Mouse (Mus musculus): ENCODE data around the gene Foxred2. TPM values are rescaled to one million over a fixed set of nuclear protein-coding genes. Genes with fewer than 3 reads are reported as not detected.

The Foxred2 gene
- polyA plus RNA-seq, 1 experiment from 2014 or later: 4.4 TPM

- no peak overlapping the region for H3K27ac ChIP-seq (ENCODE audit: low read depth, low read length)
- ATAC-seq (ENCODE audit: low FRiP score): peak; percentile 61
- WGBS: 11% methylated on average over 52 of the region's 52 CpGs
Measured at GRCm38 (mm10) chr15:77955440-77956403, 800 bp downstream of the Foxred2 start.

DNA sequence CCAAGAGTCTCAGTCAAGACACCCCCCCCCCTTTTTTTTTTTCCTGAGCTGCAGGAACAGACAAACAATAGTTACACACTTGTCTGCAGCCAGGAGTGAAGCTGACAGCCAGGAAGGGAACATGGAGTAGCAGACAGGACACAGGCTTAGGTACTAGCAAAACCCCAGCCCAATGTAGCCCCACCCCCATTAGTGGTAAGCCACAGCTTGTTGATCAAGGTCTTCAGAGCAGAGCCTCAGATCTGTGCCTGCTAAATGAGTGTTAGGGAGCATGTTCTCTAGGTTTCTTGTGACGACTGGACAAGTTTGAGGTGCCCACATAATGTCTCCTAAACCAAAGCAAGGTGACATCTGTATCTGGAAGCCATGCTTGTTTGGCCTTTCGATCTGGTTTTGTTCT lies 2.2 kb downstream of the Foxred2 start:
- Histone ChIP-seq H3K9ac (ENCODE audit: low read depth, low read length) (no peak overlapping the region), H3K27ac (ENCODE audit: low read depth, low read length) (no peak overlapping the region), H3K4me1 (replicated peaks; ENCODE audit: control insufficient read depth, insufficient read depth, low read length) (peaks cover 8% of the 10 kb centered on the region; the same call in 1 of the 2 replicates), H3K4me3 (ENCODE audit: low read depth, low read length) (no peak overlapping the region), H3K36me3 (ENCODE audit: control insufficient read depth, insufficient read depth, low read length) (peaks cover 5% of the 10 kb centered on the region), H3K27me3 (ENCODE audit: control insufficient read depth, insufficient read depth, low read length) (peaks cover 7% of the 10 kb centered on the region), H3K4me2 (replicated peaks; ENCODE audit: low read depth, low read length) (no peak overlapping the region), H3K9me3 (ENCODE audit: control insufficient read depth, low read length) (no peaks in the 10 kb centered on the region)
- DNase-seq (ENCODE audit: low spot score): no peak
- WGBS: 95% methylated on average over 2 of the region's 2 CpGs
- no peak for ATAC-seq (ENCODE audit: low FRiP score)

More at GRCm38 (mm10) chr15:77955440-77956403, 800 bp downstream of the Foxred2 start:
- Histone ChIP-seq H3K27me3 (ENCODE audit: control insufficient read depth, insufficient read depth, low read length) (peaks cover 7% of the 10 kb centered on the region), H3K36me3 (ENCODE audit: control insufficient read depth, insufficient read depth, low read length) (peaks cover 12% of the 10 kb centered on the region), H3K4me3 (ENCODE audit: low read depth, low read length) (peak overlapping the region; percentile 54), H3K9ac (ENCODE audit: low read depth, low read length) (peak overlapping the region; percentile 56), H3K4me1 (replicated peaks; ENCODE audit: control insufficient read depth, insufficient read depth, low read length) (peaks cover 8% of the 10 kb centered on the region; the same call in 1 of the 2 replicates), H3K9me3 (ENCODE audit: control insufficient read depth, low read length) (no peaks in the 10 kb centered on the region), H3K4me2 (replicated peaks; ENCODE audit: low read depth, low read length) (peak overlapping the region; percentile 84)
- no peak for DNase-seq (ENCODE audit: low spot score)

DNA sequence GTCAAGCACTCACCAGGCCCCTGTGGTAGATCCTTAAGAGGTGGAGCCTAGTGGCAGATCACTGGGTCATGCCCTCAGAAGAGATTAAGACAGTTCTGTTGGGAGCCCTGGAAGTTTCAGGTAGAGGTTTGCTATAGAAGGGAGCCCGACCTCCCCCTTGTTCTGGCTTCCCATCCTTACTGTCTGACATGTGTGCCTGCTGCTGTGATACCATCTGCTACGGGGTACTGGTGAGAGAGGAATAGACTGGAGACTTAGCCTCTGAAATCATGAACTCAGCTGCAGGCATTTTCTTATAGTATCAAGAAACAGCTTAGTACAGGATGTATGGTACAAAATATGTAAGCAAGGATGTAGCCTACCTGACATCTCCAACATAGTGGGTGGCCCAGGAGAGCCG lies 3.6 kb downstream of the Foxred2 start:
- peaks cover 8% of the 10 kb centered on the region; the same call in 1 of the 2 replicates for H3K4me1 ChIP-seq (replicated peaks; ENCODE audit: control insufficient read depth, insufficient read depth, low read length)
- peaks cover 7% of the 10 kb centered on the region for H3K27me3 ChIP-seq (ENCODE audit: control insufficient read depth, insufficient read depth, low read length)
- no peaks in the 10 kb centered on the region for H3K36me3 ChIP-seq (ENCODE audit: control insufficient read depth, insufficient read depth, low read length)
- no peak overlapping the region for H3K4me2 ChIP-seq (replicated peaks; ENCODE audit: low read depth, low read length)
- no peak overlapping the region for H3K9ac ChIP-seq (ENCODE audit: low read depth, low read length)
- H3K9me3 ChIP-seq (ENCODE audit: control insufficient read depth, low read length): no peaks in the 10 kb centered on the region
- 89% methylated on average over 3 of the region's 3 CpGs for WGBS
- ATAC-seq (ENCODE audit: low FRiP score): no peak
- no peak for DNase-seq (ENCODE audit: low spot score)
- H3K27ac ChIP-seq (ENCODE audit: low read depth, low read length): no peak overlapping the region
- H3K4me3 ChIP-seq (ENCODE audit: low read depth, low read length): no peak overlapping the region

- DNase-seq (ENCODE audit: low spot score): no peak
- Histone ChIP-seq H3K9me3 (ENCODE audit: control insufficient read depth, low read length) (no peaks in the 10 kb centered on the region), H3K9ac (ENCODE audit: low read depth, low read length) (no peak overlapping the region), H3K4me2 (replicated peaks; ENCODE audit: low read depth, low read length) (no peak overlapping the region), H3K4me1 (replicated peaks; ENCODE audit: control insufficient read depth, insufficient read depth, low read length) (no peaks in the 10 kb centered on the region), H3K4me3 (ENCODE audit: low read depth, low read length) (no peak overlapping the region), H3K27ac (ENCODE audit: low read depth, low read length) (no peak overlapping the region), H3K27me3 (ENCODE audit: control insufficient read depth, insufficient read depth, low read length) (no peaks in the 10 kb centered on the region), H3K36me3 (ENCODE audit: control insufficient read depth, insufficient read depth, low read length) (no peaks in the 10 kb centered on the region)
- 91% methylated on average over 7 of the region's 7 CpGs for WGBS
- ATAC-seq (ENCODE audit: low FRiP score): no peak
Measured at GRCm38 (mm10) chr15:77949061-77949460, 7.5 kb downstream of the Foxred2 start.

GRCm38 (mm10) chr15:77945711-77946110 lies 10.8 kb downstream of the Foxred2 start:
- H3K36me3 ChIP-seq (ENCODE audit: control insufficient read depth, insufficient read depth, low read length): no peaks in the 10 kb centered on the region
- no peak overlapping the region for H3K4me3 ChIP-seq (ENCODE audit: low read depth, low read length)
- no peaks in the 10 kb centered on the region for H3K9me3 ChIP-seq (ENCODE audit: control insufficient read depth, low read length)
- no peaks in the 10 kb centered on the region for H3K4me1 ChIP-seq (replicated peaks; ENCODE audit: control insufficient read depth, insufficient read depth, low read length)
- ATAC-seq (ENCODE audit: low FRiP score) (no peak), DNase-seq (ENCODE audit: low spot score) (no peak)
- H3K27ac ChIP-seq (ENCODE audit: low read depth, low read length): no peak overlapping the region
- 85% methylated on average over 4 of the region's 4 CpGs for WGBS
- no peaks in the 10 kb centered on the region for H3K27me3 ChIP-seq (ENCODE audit: control insufficient read depth, insufficient read depth, low read length)
- H3K4me2 ChIP-seq (replicated peaks; ENCODE audit: low read depth, low read length): no peak overlapping the region
- H3K9ac ChIP-seq (ENCODE audit: low read depth, low read length): no peak overlapping the region

GRCm38 (mm10) chr15:77941563-77941962 lies 15.0 kb downstream of the Foxred2 start:
- DNase-seq (ENCODE audit: low spot score): no peak

DNA sequence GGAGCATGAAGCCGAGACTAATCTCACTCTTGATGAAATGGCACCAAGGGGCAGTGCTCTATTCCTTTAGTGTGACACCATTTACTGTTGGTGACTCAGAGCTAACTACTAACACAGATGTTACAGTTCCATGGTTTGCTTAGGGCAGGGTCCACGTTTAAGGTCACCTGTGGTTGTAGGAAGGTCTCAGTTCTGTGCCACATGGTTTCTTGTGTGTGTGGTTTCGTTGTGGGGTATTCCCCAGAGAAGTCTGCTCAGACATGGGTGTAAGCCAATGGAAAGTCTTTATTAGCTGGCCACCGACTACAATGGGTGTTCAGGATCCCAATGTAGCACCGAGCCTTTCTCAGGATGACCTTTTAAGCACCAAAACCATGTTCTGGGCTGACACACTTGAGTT lies 18.0 kb downstream of the Foxred2 start:
- Histone ChIP-seq H3K4me1 (replicated peaks; ENCODE audit: control insufficient read depth, insufficient read depth, low read length) (no peaks in the 10 kb centered on the region; the same call in 1 of the 2 replicates), H3K36me3 (ENCODE audit: control insufficient read depth, insufficient read depth, low read length) (no peaks in the 10 kb centered on the region), H3K4me2 (replicated peaks; ENCODE audit: low read depth, low read length) (no peak overlapping the region), H3K27ac (ENCODE audit: low read depth, low read length) (no peak overlapping the region), H3K27me3 (ENCODE audit: control insufficient read depth, insufficient read depth, low read length) (no peaks in the 10 kb centered on the region), H3K9me3 (ENCODE audit: control insufficient read depth, low read length) (no peaks in the 10 kb centered on the region), H3K4me3 (ENCODE audit: low read depth, low read length) (no peak overlapping the region), H3K9ac (ENCODE audit: low read depth, low read length) (no peak overlapping the region)
- ATAC-seq (ENCODE audit: low FRiP score) (no peak), DNase-seq (ENCODE audit: low spot score) (no peak)
- WGBS: 81% methylated on average over 5 of the region's 5 CpGs

More at GRCm38 (mm10) chr15:77941563-77941962, 15.0 kb downstream of the Foxred2 start:
- Histone ChIP-seq H3K9me3 (ENCODE audit: control insufficient read depth, low read length) (no peaks in the 10 kb centered on the region), H3K27ac (ENCODE audit: low read depth, low read length) (no peak overlapping the region), H3K4me1 (replicated peaks; ENCODE audit: control insufficient read depth, insufficient read depth, low read length) (no peaks in the 10 kb centered on the region), H3K36me3 (ENCODE audit: control insufficient read depth, insufficient read depth, low read length) (no peaks in the 10 kb centered on the region), H3K9ac (ENCODE audit: low read depth, low read length) (no peak overlapping the region), H3K4me3 (ENCODE audit: low read depth, low read length) (no peak overlapping the region), H3K27me3 (ENCODE audit: control insufficient read depth, insufficient read depth, low read length) (no peaks in the 10 kb centered on the region), H3K4me2 (replicated peaks; ENCODE audit: low read depth, low read length) (no peak overlapping the region)
- ATAC-seq (ENCODE audit: low FRiP score): no peak
- 85% methylated on average over 3 of the region's 3 CpGs for WGBS

- WGBS: 85% methylated on average over 14 of the region's 14 CpGs
- no peak for ATAC-seq (ENCODE audit: low FRiP score)
Measured at GRCm38 (mm10) chr15:77935673-77936375, 20.7 kb downstream of the Foxred2 start.

More at GRCm38 (mm10) chr15:77935673-77936375, 20.7 kb downstream of the Foxred2 start:
- H3K36me3 ChIP-seq (ENCODE audit: control insufficient read depth, insufficient read depth, low read length): no peaks in the 10 kb centered on the region
- H3K27me3 ChIP-seq (ENCODE audit: control insufficient read depth, insufficient read depth, low read length): no peaks in the 10 kb centered on the region
- no peak for DNase-seq (ENCODE audit: low spot score)
- no peaks in the 10 kb centered on the region for H3K9me3 ChIP-seq (ENCODE audit: control insufficient read depth, low read length)
- H3K4me2 ChIP-seq (replicated peaks; ENCODE audit: low read depth, low read length): no peak overlapping the region
- no peak overlapping the region for H3K4me3 ChIP-seq (ENCODE audit: low read depth, low read length)
- H3K9ac ChIP-seq (ENCODE audit: low read depth, low read length): no peak overlapping the region
- no peak overlapping the region for H3K27ac ChIP-seq (ENCODE audit: low read depth, low read length)
- H3K4me1 ChIP-seq (replicated peaks; ENCODE audit: control insufficient read depth, insufficient read depth, low read length): no peaks in the 10 kb centered on the region; the same call in 1 of the 2 replicates
